In genomic region chr8:84700941-84701911, GRCm38 (mm10) we compare ENCODE assay signal across 7 mouse cellular contexts. TPM values are rescaled to one million over a fixed set of nuclear protein-coding genes. Genes with fewer than 3 reads are reported as not detected.
DNase-seq lines count a peak whose midpoint lies in the region; ATAC-seq and TF ChIP-seq lines count a peak whose summit lies in the region.

TSS of gene Lyl1 (plus strand) at chr8:84701457.

- peak within 1 kb of the TSS; percentile 28 for H3K4me3 ChIP-seq in lung, embryonic 15.5 days
- peak within 1 kb of the TSS; percentile 40 for H3K4me3 ChIP-seq in small intestine, adult 2 months (ENCODE audit: low read depth, low read length)

- TF ChIP-seq POLR2A in small intestine, adult 2 months (IDR thresholded peaks at IDR 0.05; ENCODE audit: low read depth, low read length), result peak; percentile 37; the same call in 1 of the 2 replicates

- peaks cover 15% of the 10 kb centered on the region; the same call in 1 of the 2 replicates for H3K27me3 ChIP-seq in lung, embryonic 15.5 days
- peaks cover 16% of the 10 kb centered on the region for H3K27me3 ChIP-seq in small intestine, adult 2 months (ENCODE audit: control insufficient read depth, insufficient read depth, low read length)

- peaks cover 21% of the 10 kb centered on the region for H3K36me3 ChIP-seq in lung, embryonic 15.5 days
- H3K36me3 ChIP-seq in small intestine, adult 2 months (ENCODE audit: control insufficient read depth, insufficient read depth, low read length), result peaks cover 24% of the 10 kb centered on the region

- peak within 1 kb of the TSS; percentile 84 for H3K27ac ChIP-seq in lung, embryonic 15.5 days
- H3K27ac ChIP-seq in small intestine, adult 2 months (ENCODE audit: insufficient read depth, low read depth, low read length), result peak within 1 kb of the TSS; percentile 52

- no peak for TF ChIP-seq CTCF in small intestine, adult 2 months (IDR thresholded peaks at IDR 0.05; ENCODE audit: extremely low read depth, insufficient read length, insufficient replicate concordance, low read depth, low read length)

- no peaks in the 10 kb centered on the region for H3K9me3 ChIP-seq in lung, embryonic 15.5 days

- WGBS in lung, embryonic 15.5 days, result 9% methylated on average over 34 of the region's 34 CpGs
- WGBS in small intestine, adult 2 months, result 13% methylated on average over 34 of the region's 34 CpGs

- peak; percentile 34 for DNase-seq in R1 (ENCODE audit: low read depth, low spot score)
- DNase-seq in embryo, embryonic 11 days, result peak; percentile 59
- peak; percentile 83 to 90 for DNase-seq in heart, adult 9 months (ENCODE audit: low spot score in 2 of 2)
- peak; percentile 64 for DNase-seq in kidney, adult 18-20 months
- no peak for DNase-seq in layer of hippocampus, adult 18-20 months (ENCODE audit: low spot score in 2 of 2)

- peak within 1 kb of the TSS; percentile 58 for H3K4me2 ChIP-seq in lung, embryonic 15.5 days

- peak; percentile 67; the same call in 1 of the 2 replicates for ATAC-seq in lung, embryonic 15.5 days (ENCODE audit: borderline replicate concordance, extremely low read depth, low FRiP score, low TSS enrichment)

- peaks cover 51% of the 10 kb centered on the region for H3K4me1 ChIP-seq in lung, embryonic 15.5 days
- H3K4me1 ChIP-seq in small intestine, adult 2 months (ENCODE audit: control insufficient read depth, insufficient read depth, insufficient read length, low read length), result peaks cover 18% of the 10 kb centered on the region

- H3K9ac ChIP-seq in lung, embryonic 15.5 days, result peak within 1 kb of the TSS; percentile 13; the same call in 1 of the 2 replicates

RNA-seq across cellular contexts. Expression of gene Lyl1, which starts in this region (rescaled TPM):
- polyA plus RNA-seq in lung, embryonic 15.5 days (2015; fragmentation: Nextera tagmentation; extraction: Ambion mirVana), result 11.9 and 12.1 TPM in 2 replicates
- polyA plus RNA-seq in small intestine, adult 2 months (2012; rRNA removed), result 4.2 and 8.2 TPM in 2 replicates
- 1 to 10 TPM; 2.0 to 2.2 TPM for total RNA-seq in layer of hippocampus, adult 18-20 months (2021)

Comparison
In these comparisons a context has a peak if more than half of its experiments do, and no peak if none do; other contexts are left out.
1. DNase-seq: peak in R1 (single experiment), embryo, embryonic 11 days (single experiment), heart, adult 9 months (2 of 2) and kidney, adult 18-20 months (single experiment); none in layer of hippocampus, adult 18-20 months (0 of 2).